Mouse (Mus musculus): ENCODE results near the gene Gm12248. TPM values are rescaled to one million over a fixed set of nuclear protein-coding genes. Genes with fewer than 3 reads are reported as not detected.
A peak's percentile ranks its signal among the peaks of the same experiment; 100 is the strongest.

Gene Gm12248
- polyA plus RNA-seq, 1 experiment from 2014 or later = not detected

GRCm38 (mm10) chr11:58025881-58026280 is 67.1 kb downstream of the Gm12248 start:
- ATAC-seq (ENCODE audit: low FRiP score, low TSS enrichment) = no peak
- Histone ChIP-seq H3K9me3 (ENCODE audit: low read length) (no peaks in the 10 kb centered on the region), H3K4me3 (ENCODE audit: low read length) (no peak overlapping the region), H3K4me1 (ENCODE audit: insufficient read depth, low read length) (peaks cover 18% of the 10 kb centered on the region), H3K27ac (ENCODE audit: low read length) (no peak overlapping the region), H3K36me3 (ENCODE audit: insufficient read depth, low read length) (no peaks in the 10 kb centered on the region), H3K27me3 (ENCODE audit: insufficient read depth, low read length) (no peaks in the 10 kb centered on the region), H3K9ac (replicated peaks; ENCODE audit: low read length) (no peak overlapping the region), H3K4me2 (replicated peaks; ENCODE audit: low read depth, low read length) (no peak overlapping the region)
- WGBS = 88% methylated on average over 4 of the region's 4 CpGs

GRCm38 (mm10) chr11:58024671-58025070 is 68.3 kb downstream of the Gm12248 start:
- Histone ChIP-seq H3K4me1 (ENCODE audit: insufficient read depth, low read length) (peaks cover 26% of the 10 kb centered on the region), H3K9me3 (ENCODE audit: low read length) (no peaks in the 10 kb centered on the region), H3K27ac (ENCODE audit: low read length) (no peak overlapping the region), H3K36me3 (ENCODE audit: insufficient read depth, low read length) (no peaks in the 10 kb centered on the region), H3K9ac (replicated peaks; ENCODE audit: low read length) (no peak overlapping the region), H3K27me3 (ENCODE audit: insufficient read depth, low read length) (no peaks in the 10 kb centered on the region), H3K4me3 (ENCODE audit: low read length) (no peak overlapping the region), H3K4me2 (replicated peaks; ENCODE audit: low read depth, low read length) (no peak overlapping the region)
- 98% methylated on average over 2 of the region's 2 CpGs for WGBS
- no peak for ATAC-seq (ENCODE audit: low FRiP score, low TSS enrichment)

GRCm38 (mm10) chr11:58024271-58024670 is 68.7 kb downstream of the Gm12248 start:
- H3K4me1 ChIP-seq (ENCODE audit: insufficient read depth, low read length) = peaks cover 27% of the 10 kb centered on the region
- no peaks in the 10 kb centered on the region for H3K9me3 ChIP-seq (ENCODE audit: low read length)
- WGBS = 44% methylated on average over 1 of the region's 1 CpGs
- H3K9ac ChIP-seq (replicated peaks; ENCODE audit: low read length) = no peak overlapping the region
- no peak overlapping the region for H3K27ac ChIP-seq (ENCODE audit: low read length)
- no peak for ATAC-seq (ENCODE audit: low FRiP score, low TSS enrichment)
- H3K4me2 ChIP-seq (replicated peaks; ENCODE audit: low read depth, low read length) = no peak overlapping the region
- H3K36me3 ChIP-seq (ENCODE audit: insufficient read depth, low read length) = no peaks in the 10 kb centered on the region
- H3K27me3 ChIP-seq (ENCODE audit: insufficient read depth, low read length) = no peaks in the 10 kb centered on the region
- no peak overlapping the region for H3K4me3 ChIP-seq (ENCODE audit: low read length)

GRCm38 (mm10) chr11:58021618-58022017 is 71.3 kb downstream of the Gm12248 start:
- Histone ChIP-seq H3K4me2 (replicated peaks; ENCODE audit: low read depth, low read length) (no peak overlapping the region), H3K36me3 (ENCODE audit: insufficient read depth, low read length) (no peaks in the 10 kb centered on the region), H3K9ac (replicated peaks; ENCODE audit: low read length) (peak overlapping the region; percentile 1), H3K4me3 (ENCODE audit: low read length) (no peak overlapping the region), H3K4me1 (ENCODE audit: insufficient read depth, low read length) (peaks cover 45% of the 10 kb centered on the region), H3K27me3 (ENCODE audit: insufficient read depth, low read length) (no peaks in the 10 kb centered on the region), H3K9me3 (ENCODE audit: low read length) (no peaks in the 10 kb centered on the region), H3K27ac (ENCODE audit: low read length) (peak overlapping the region; percentile 11; the same call in 1 of the 2 replicates)
- 17% methylated on average over 2 of the region's 2 CpGs for WGBS
- ATAC-seq (ENCODE audit: low FRiP score, low TSS enrichment) = no peak

GRCm38 (mm10) chr11:58021095-58021494 is 71.8 kb downstream of the Gm12248 start:
- H3K27ac ChIP-seq (ENCODE audit: low read length) = peak overlapping the region; percentile 2
- H3K27me3 ChIP-seq (ENCODE audit: insufficient read depth, low read length) = no peaks in the 10 kb centered on the region
- no peak overlapping the region for H3K4me3 ChIP-seq (ENCODE audit: low read length)
- no peak overlapping the region for H3K4me2 ChIP-seq (replicated peaks; ENCODE audit: low read depth, low read length)
- H3K9me3 ChIP-seq (ENCODE audit: low read length) = no peaks in the 10 kb centered on the region
- H3K36me3 ChIP-seq (ENCODE audit: insufficient read depth, low read length) = no peaks in the 10 kb centered on the region
- ATAC-seq (ENCODE audit: low FRiP score, low TSS enrichment) = no peak
- peaks cover 50% of the 10 kb centered on the region for H3K4me1 ChIP-seq (ENCODE audit: insufficient read depth, low read length)
- 69% methylated on average over 1 of the region's 1 CpGs for WGBS
- no peak overlapping the region for H3K9ac ChIP-seq (replicated peaks; ENCODE audit: low read length)

GRCm38 (mm10) chr11:58018701-58019100 is 74.2 kb downstream of the Gm12248 start:
- 93% methylated on average over 4 of the region's 4 CpGs for WGBS
- peaks cover 70% of the 10 kb centered on the region for H3K4me1 ChIP-seq (ENCODE audit: insufficient read depth, low read length)
- no peaks in the 10 kb centered on the region for H3K27me3 ChIP-seq (ENCODE audit: insufficient read depth, low read length)
- no peak for ATAC-seq (ENCODE audit: low FRiP score, low TSS enrichment)
- H3K9me3 ChIP-seq (ENCODE audit: low read length) = no peaks in the 10 kb centered on the region
- H3K4me3 ChIP-seq (ENCODE audit: low read length) = no peak overlapping the region
- no peak overlapping the region; the same call in 1 of the 2 replicates for H3K27ac ChIP-seq (ENCODE audit: low read length)
- H3K4me2 ChIP-seq (replicated peaks; ENCODE audit: low read depth, low read length) = no peak overlapping the region
- no peaks in the 10 kb centered on the region for H3K36me3 ChIP-seq (ENCODE audit: insufficient read depth, low read length)
- H3K9ac ChIP-seq (replicated peaks; ENCODE audit: low read length) = no peak overlapping the region

- Histone ChIP-seq H3K9ac (replicated peaks; ENCODE audit: low read length) (no peak overlapping the region), H3K27me3 (ENCODE audit: insufficient read depth, low read length) (no peaks in the 10 kb centered on the region), H3K27ac (ENCODE audit: low read length) (no peak overlapping the region; the same call in 1 of the 2 replicates), H3K4me2 (replicated peaks; ENCODE audit: low read depth, low read length) (no peak overlapping the region), H3K4me1 (ENCODE audit: insufficient read depth, low read length) (peaks cover 70% of the 10 kb centered on the region), H3K36me3 (ENCODE audit: insufficient read depth, low read length) (no peaks in the 10 kb centered on the region), H3K4me3 (ENCODE audit: low read length) (no peak overlapping the region), H3K9me3 (ENCODE audit: low read length) (no peaks in the 10 kb centered on the region)
- 65% methylated on average over 2 of the region's 2 CpGs for WGBS
- ATAC-seq (ENCODE audit: low FRiP score, low TSS enrichment) = no peak
These were observed 74.6 kb downstream of the Gm12248 start for GRCm38 (mm10) chr11:58018287-58018686.

GRCm38 (mm10) chr11:58017422-58017821 is 75.5 kb downstream of the Gm12248 start:
- Histone ChIP-seq H3K4me3 (ENCODE audit: low read length) (no peak overlapping the region), H3K4me2 (replicated peaks; ENCODE audit: low read depth, low read length) (no peak overlapping the region), H3K9ac (replicated peaks; ENCODE audit: low read length) (no peak overlapping the region), H3K9me3 (ENCODE audit: low read length) (no peaks in the 10 kb centered on the region), H3K27me3 (ENCODE audit: insufficient read depth, low read length) (no peaks in the 10 kb centered on the region), H3K27ac (ENCODE audit: low read length) (peak overlapping the region; percentile 52), H3K36me3 (ENCODE audit: insufficient read depth, low read length) (no peaks in the 10 kb centered on the region), H3K4me1 (ENCODE audit: insufficient read depth, low read length) (peaks cover 70% of the 10 kb centered on the region)
- peak; percentile 47; the same call in 1 of the 2 replicates for ATAC-seq (ENCODE audit: low FRiP score, low TSS enrichment)
- WGBS = 53% methylated on average over 1 of the region's 1 CpGs

- Histone ChIP-seq H3K27me3 (ENCODE audit: insufficient read depth, low read length) (no peaks in the 10 kb centered on the region), H3K36me3 (ENCODE audit: insufficient read depth, low read length) (no peaks in the 10 kb centered on the region), H3K4me3 (ENCODE audit: low read length) (no peak overlapping the region), H3K27ac (ENCODE audit: low read length) (peak overlapping the region; percentile 52; the same call in 1 of the 2 replicates), H3K4me2 (replicated peaks; ENCODE audit: low read depth, low read length) (no peak overlapping the region), H3K9me3 (ENCODE audit: low read length) (no peaks in the 10 kb centered on the region), H3K9ac (replicated peaks; ENCODE audit: low read length) (no peak overlapping the region), H3K4me1 (ENCODE audit: insufficient read depth, low read length) (peaks cover 70% of the 10 kb centered on the region)
- WGBS = 22% methylated on average over 3 of the region's 3 CpGs
- ATAC-seq (ENCODE audit: low FRiP score, low TSS enrichment) = no peak
These were observed 76.6 kb downstream of the Gm12248 start for GRCm38 (mm10) chr11:58016371-58016770.

- no peak overlapping the region for H3K9ac ChIP-seq (replicated peaks; ENCODE audit: low read length)
- H3K27me3 ChIP-seq (ENCODE audit: insufficient read depth, low read length) = no peaks in the 10 kb centered on the region
- no peaks in the 10 kb centered on the region for H3K9me3 ChIP-seq (ENCODE audit: low read length)
- ATAC-seq (ENCODE audit: low FRiP score, low TSS enrichment) = no peak
- H3K4me1 ChIP-seq (ENCODE audit: insufficient read depth, low read length) = peaks cover 69% of the 10 kb centered on the region
- H3K4me3 ChIP-seq (ENCODE audit: low read length) = no peak overlapping the region
- 47% methylated on average over 2 of the region's 2 CpGs for WGBS
- no peak overlapping the region for H3K4me2 ChIP-seq (replicated peaks; ENCODE audit: low read depth, low read length)
- no peak overlapping the region for H3K27ac ChIP-seq (ENCODE audit: low read length)
- H3K36me3 ChIP-seq (ENCODE audit: insufficient read depth, low read length) = no peaks in the 10 kb centered on the region
These were observed 77.6 kb downstream of the Gm12248 start for GRCm38 (mm10) chr11:58015339-58015738.

Data from kidney, embryonic 16.5 days (tissue).